In the genomic region with DNA sequence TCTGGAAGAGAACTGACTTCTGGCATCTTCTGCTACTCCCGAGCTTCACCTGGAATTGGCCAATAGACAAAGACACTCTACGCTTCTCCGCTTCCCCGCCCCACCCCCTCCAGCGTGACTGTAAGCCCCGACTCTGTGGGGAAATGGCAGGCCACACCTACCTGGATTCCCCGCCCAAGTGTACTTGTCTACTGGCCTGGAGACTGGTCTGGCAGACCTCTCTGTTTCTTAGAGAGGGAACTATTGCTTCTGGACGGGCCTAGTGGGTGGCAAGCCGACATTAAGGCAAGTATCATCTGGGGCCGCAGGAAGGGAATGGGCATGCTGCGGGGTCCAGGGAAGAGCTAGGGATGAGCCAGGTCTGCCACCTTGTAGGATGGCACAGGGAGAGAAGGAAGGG, we compare ENCODE assay signal across 11 mouse cellular contexts. TPM values are rescaled to one million over a fixed set of nuclear protein-coding genes. Genes with fewer than 3 reads are reported as not detected.
DNase-seq lines count a peak whose midpoint lies in the region; ATAC-seq and TF ChIP-seq lines count a peak whose summit lies in the region.
"Had no signal": no experiment of that assay in that cellular context is flagged by ENCODE, and none has a peak within 500 bp of the region (broad histone marks: within the 10 kb centered on the region; RNA-seq: fewer than 3 reads in every experiment).

TSS of gene Unc5cl (plus strand) at position 214 of the 400 bp plus-strand sequence.

- H3K4me3 ChIP-seq in E14TG2a.4 (replicated peaks; ENCODE audit: low read length) = peak within 1 kb of the TSS; percentile 68
- H3K4me3 ChIP-seq in lung, embryonic 14.5 days (ENCODE audit: low read depth, low read length) = 0 out of 2 replicates have a peak within 1 kb of the TSS, but pooled peaks have one; percentile 3
- H3K4me3 ChIP-seq: embryonic facial prominence, embryonic 13.5 days; megakaryocyte, embryonic 14.5 days; neural tube, embryonic 13.5 days had no signal

- peaks cover 64% of the 10 kb centered on the region for H3K4me1 ChIP-seq in E14TG2a.4 (replicated peaks; ENCODE audit: low read depth, low read length)
- H3K4me1 ChIP-seq in lung, embryonic 14.5 days (ENCODE audit: insufficient read depth) = no peaks in the 10 kb centered on the region

- no peak within 1 kb of the TSS; the same call in 1 of the 2 replicates for H3K9ac ChIP-seq in lung, embryonic 14.5 days
- H3K9ac ChIP-seq: embryonic facial prominence, embryonic 13.5 days; neural tube, embryonic 13.5 days had no signal

- DNase-seq in lung, embryonic 14.5 days = no peak
- DNase-seq in frontal cortex, postnatal 10 days (ENCODE audit: low spot score in 2 of 2) = no peak
- DNase-seq in cerebellum, postnatal 4 days (ENCODE audit: low spot score in 2 of 2) = no peak
- no peak for DNase-seq in cerebellum, adult 11-12 months
- DNase-seq: gastrocnemius, postnatal 25 days had no signal

- TF ChIP-seq CTCF in E14TG2a.4 (conservative IDR thresholded peaks at IDR 0.05; ENCODE audit: low read length) = no peak
- TF ChIP-seq CTCF in lung, embryonic 14.5 days (IDR thresholded peaks at IDR 0.05; ENCODE audit: low read depth) = no peak

- WGBS in lung, embryonic 14.5 days = 55% methylated on average over 11 of the region's 11 CpGs

- ATAC-seq in CD4-positive, CD25-positive, alpha-beta regulatory T cell, adult 4 months = no peak
- no peak for ATAC-seq in erythroid progenitor cell, adult 5-6 weeks (replicated peaks; ENCODE audit: low FRiP score, poor library complexity, severe bottlenecking)
- ATAC-seq in lung, embryonic 14.5 days (ENCODE audit: insufficient read depth) = no peak

- peak within 1 kb of the TSS; percentile 38 for H3K4me2 ChIP-seq in lung, embryonic 14.5 days
- H3K4me2 ChIP-seq: embryonic facial prominence, embryonic 13.5 days; neural tube, embryonic 13.5 days had no signal

- no peaks in the 10 kb centered on the region for H3K9me3 ChIP-seq in E14TG2a.4 (ENCODE audit: low read length)
- no peaks in the 10 kb centered on the region for H3K9me3 ChIP-seq in lung, embryonic 14.5 days (ENCODE audit: low read depth, low read length)
- H3K9me3 ChIP-seq: embryonic facial prominence, embryonic 13.5 days; megakaryocyte, embryonic 14.5 days; neural tube, embryonic 13.5 days had no signal

- H3K36me3 ChIP-seq in E14TG2a.4 (ENCODE audit: insufficient read depth, low read length) = no peaks in the 10 kb centered on the region
- H3K36me3 ChIP-seq in lung, embryonic 14.5 days (ENCODE audit: insufficient read depth) = no peaks in the 10 kb centered on the region
- H3K36me3 ChIP-seq: embryonic facial prominence, embryonic 13.5 days; neural tube, embryonic 13.5 days had no signal

- 0 out of 2 replicates have a peak within 1 kb of the TSS, but pooled peaks have one; percentile 12 for H3K27ac ChIP-seq in lung, embryonic 14.5 days (ENCODE audit: low read depth)
- H3K27ac ChIP-seq: embryonic facial prominence, embryonic 13.5 days; neural tube, embryonic 13.5 days had no signal

- H3K27me3 ChIP-seq in E14TG2a.4 (ENCODE audit: insufficient read depth, low read length) = peaks cover 17% of the 10 kb centered on the region
- H3K27me3 ChIP-seq in lung, embryonic 14.5 days (ENCODE audit: insufficient read depth, low read length) = no peaks in the 10 kb centered on the region
- H3K27me3 ChIP-seq: embryonic facial prominence, embryonic 13.5 days; neural tube, embryonic 13.5 days had no signal

RNA-seq across cellular contexts. Expression of gene Unc5cl, which starts in this region (rescaled TPM):
- 10 to 100 TPM; 23.7 to 26.3 TPM for polyA plus RNA-seq in CD4-positive, CD25-positive, alpha-beta regulatory T cell, adult 4 months (2017; shearing (Covaris generic))
- total RNA-seq in erythroid progenitor cell, adult 5-6 weeks (2015; ENCODE audit: low replicate concordance) = 13.4 and 20.5 TPM in 2 replicates
- total RNA-seq in erythroid progenitor cell, adult 5-6 weeks (2017; ENCODE audit: low replicate concordance) = 13.2 and 24.1 TPM in 2 replicates
- polyA plus RNA-seq in lung, embryonic 14.5 days (2014; fragmentation: Nextera tagmentation; extraction: Ambion mirVana) = 1.4 and 1.5 TPM in 2 replicates
- total RNA-seq: gastrocnemius, postnatal 25 days had no signal

Comparison
In these comparisons a context has a peak if more than half of its experiments do, and no peak if none do; other contexts are left out.
1. RNA of gene Unc5cl (polyA plus RNA-seq): 23.7 to 26.3 TPM in CD4-positive, CD25-positive, alpha-beta regulatory T cell, adult 4 months; 1.4 to 1.5 TPM in lung, embryonic 14.5 days; every median in the first group is over 10 times any median in the second.